Mouse (Mus musculus): ENCODE measurements around the gene Afmid. TPM values are rescaled to one million over a fixed set of nuclear protein-coding genes. Genes with fewer than 3 reads are reported as not detected.
A peak's percentile ranks its signal among the peaks of the same experiment; 100 is the strongest.

The Afmid gene
- total RNA-seq, 2 experiments from 2014 or later, result 15.3 to 15.5 TPM

DNA sequence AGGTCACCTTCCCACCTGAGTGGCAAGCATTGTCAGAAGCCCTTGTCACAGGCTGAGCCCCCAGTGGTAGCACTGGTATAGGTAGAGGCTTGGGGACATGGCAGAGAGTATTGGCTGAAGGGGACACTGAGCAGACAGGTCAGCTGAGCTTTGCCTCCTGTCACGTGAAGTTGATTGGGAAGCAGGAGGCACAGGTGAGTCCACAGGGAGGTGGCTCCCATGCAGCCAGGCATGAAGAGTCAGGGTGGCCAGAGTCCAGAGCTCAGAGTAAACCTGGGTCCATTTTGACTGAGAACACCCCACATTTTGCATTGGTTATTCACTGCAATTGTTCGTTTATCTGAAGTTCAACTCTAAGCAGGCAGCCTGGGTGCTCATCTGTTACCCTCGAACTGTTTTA lies 27.2 kb downstream of the Afmid start:
- no peak for DNase-seq

DNA sequence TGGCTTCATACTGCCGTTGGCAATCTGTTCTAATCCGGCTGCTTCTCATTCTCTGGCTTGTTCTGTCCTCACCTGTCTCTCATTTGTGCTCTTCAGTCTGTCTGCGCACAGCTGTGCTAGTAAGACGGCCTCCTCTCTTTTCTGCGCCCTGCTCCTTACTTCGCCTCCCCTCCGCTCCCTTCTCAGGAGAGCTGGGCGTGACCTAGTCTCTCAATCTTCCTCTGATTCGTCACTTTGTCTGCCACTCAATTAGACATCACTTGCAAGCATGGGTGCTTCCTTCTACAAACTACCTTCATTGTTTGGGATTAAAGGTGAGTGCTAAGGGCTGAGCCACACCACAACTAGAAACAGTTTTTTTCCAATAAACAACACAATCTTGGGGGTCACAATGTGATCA lies 28.5 kb downstream of the Afmid start:
- DNase-seq, result no peak

DNA sequence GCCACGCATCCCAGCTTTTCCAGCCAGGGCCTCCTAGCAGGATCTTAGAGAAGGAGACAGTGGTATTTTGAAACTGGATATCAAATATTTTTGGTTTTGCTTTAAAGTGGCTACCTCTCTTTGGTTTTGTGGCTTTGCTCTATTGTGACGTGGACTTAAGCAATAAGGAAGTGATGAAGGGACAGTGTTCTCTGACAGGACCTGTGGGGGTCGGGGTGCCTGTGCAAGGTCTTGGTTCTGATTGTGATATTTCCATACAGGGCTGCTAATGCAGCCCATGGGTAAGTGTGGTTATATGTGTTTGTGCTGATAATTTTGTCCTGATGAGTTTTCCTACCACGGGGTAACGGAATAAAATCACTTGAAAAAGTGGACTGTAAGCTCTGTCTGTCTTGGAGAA lies 29.6 kb downstream of the Afmid start:
- DNase-seq, result no peak

DNA sequence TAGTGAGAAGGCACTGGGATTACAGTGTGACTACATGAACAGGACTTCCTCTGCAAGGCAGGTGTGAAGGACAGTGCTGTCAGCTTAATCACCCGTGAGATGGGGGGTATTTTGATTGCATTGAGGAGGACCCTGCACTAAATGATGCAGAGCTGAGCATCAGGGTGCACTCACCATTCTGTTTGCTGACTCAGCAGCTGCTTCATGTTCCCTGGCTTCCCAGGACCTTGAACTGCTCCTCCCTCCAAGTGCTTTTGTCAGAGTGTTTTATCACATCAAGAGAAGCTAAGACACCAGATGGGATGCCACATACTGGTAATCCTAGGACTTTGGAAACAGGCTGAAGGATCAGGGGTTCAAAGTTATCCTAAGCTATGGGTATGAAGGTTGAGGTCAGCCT lies 30.3 kb downstream of the Afmid start:
- no peak for DNase-seq

DNA sequence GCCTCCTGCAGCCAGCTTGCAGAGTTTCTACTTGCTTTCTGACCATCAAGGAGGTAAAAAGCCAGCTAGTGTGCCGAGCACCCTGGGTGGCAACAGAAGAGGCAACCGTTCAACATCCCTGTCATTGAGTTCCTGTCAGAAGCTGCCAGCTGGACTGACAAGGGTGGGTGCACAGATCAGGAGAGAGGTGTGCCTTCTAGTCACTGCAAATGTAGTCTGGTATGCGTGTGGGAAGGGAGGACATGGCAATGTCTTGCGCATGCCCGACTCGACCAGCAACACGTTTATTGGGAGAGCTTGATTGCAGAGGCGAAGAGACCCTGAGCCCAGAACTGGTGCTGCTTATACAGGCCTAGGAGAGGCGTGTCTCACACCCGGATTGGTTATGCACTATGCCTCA lies 31.7 kb downstream of the Afmid start:
- DNase-seq, result no peak

DNA sequence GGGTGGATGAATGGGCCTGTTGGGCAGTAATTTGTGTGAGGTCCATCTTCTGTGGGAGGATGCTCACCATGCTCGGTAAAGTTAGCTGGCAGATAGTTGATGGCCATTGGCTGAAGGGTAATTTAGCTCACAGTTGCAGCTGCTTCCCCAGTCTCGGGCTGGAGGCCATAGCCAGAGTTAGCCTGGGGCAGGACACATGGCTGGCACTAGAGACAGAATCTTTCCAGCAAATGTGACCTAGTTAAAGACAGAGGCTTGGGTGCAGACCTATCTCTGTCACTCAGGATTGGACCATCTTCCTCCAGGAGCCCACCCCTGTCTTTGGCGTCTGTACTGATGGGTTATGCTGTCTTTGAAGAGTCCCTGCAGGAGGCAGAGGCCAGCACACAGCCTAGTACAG lies 32.7 kb downstream of the Afmid start:
- no peak for DNase-seq

DNA sequence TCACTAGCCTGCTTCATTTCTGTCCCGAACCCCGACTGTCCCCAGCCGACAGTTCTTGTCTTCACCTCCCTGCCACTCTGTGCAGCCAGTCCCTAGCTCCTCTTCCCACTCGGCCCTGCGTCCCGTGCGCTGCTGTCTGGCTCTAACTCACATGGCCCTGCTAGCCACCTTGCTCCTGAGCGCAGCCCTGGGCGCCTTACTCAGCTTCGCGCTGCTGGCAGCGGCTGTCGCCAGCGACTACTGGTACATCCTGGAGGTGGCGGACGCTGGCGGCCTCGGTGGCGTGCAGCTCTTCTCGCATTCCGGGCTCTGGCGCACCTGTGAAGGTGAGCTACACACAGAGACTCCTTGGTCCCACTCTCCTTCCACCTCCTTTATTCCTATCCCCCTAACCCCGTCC lies 34.9 kb downstream of the Afmid start, which contains the start of gene Tmem235:
Tmem235 (plus strand) TSS at position 152 of the 400 bp plus-strand sequence.
- DNase-seq, result no peak

DNA sequence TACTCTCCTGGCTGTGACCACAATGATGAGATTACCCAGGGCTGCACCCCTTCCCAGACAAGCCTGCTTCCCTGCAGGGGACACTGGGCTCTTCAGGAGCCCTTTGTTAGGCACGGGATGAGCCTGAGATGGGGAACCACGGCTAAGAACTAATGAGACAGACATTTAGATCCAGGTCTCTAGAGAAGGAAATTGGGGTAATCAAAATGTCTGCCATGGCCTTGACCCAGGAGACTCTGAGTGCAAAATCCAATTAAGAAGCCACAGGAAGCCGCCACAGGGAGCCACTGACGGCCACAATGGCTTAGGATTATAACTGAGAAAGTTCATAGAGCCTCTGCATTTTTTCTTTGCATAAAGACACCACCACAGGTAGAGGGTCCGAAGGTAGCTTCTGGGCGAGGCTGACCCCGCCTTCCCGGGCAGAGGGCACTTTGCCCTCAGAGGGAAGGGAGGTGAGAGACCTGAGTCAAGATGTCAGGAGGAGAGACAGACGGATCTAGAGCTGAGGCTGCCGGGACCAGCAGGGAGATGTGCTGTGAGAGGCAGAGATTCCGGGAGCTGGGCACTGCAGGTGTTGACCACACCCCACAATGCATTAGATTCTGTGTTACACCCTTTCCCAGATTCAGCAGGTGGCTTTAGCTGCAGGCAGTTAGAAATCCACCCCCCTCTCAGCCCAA lies 37.6 kb downstream of the Afmid start:
- DNase-seq, result no peak

DNA sequence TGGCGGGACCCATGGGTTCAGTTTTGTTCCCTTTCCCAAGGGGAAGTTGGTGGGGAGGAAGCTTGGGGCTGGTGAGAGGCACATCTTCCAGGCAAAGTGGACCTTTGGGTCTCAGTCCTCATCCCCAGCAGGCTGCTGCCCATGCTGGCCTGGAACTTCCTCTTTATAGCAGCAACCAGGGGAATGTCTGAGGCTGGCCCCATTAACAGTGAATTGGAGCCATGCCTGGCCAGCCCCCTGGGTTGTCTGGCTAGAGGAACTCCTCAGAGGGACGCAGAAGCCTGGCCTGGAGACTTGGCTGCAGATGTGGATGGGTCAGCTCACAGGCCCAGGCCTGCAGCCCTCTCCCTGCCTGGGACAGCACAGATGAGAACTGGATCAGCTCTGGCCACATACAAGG lies 39.1 kb downstream of the Afmid start:
- peak; percentile 37 for DNase-seq

DNA sequence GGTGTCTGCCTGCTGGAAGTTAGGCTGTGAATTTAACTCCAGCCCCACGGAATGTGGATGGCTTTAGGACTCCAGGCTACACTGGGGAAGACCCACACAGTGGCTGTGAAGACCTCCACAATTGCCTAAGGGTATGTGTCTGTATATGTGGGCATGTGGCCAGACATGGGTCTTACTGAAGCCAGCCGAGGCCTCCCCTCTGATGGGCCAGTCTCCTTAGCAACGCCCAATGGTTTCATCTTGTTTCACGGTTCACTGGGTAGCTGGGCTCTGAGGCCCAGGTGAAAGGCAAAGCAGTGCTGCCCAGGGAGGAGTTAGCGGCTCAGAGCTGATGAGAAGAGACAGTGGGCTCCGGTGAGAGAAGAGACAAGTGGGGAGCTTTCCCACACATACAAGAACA lies 40.3 kb downstream of the Afmid start:
- no peak for DNase-seq

DNA sequence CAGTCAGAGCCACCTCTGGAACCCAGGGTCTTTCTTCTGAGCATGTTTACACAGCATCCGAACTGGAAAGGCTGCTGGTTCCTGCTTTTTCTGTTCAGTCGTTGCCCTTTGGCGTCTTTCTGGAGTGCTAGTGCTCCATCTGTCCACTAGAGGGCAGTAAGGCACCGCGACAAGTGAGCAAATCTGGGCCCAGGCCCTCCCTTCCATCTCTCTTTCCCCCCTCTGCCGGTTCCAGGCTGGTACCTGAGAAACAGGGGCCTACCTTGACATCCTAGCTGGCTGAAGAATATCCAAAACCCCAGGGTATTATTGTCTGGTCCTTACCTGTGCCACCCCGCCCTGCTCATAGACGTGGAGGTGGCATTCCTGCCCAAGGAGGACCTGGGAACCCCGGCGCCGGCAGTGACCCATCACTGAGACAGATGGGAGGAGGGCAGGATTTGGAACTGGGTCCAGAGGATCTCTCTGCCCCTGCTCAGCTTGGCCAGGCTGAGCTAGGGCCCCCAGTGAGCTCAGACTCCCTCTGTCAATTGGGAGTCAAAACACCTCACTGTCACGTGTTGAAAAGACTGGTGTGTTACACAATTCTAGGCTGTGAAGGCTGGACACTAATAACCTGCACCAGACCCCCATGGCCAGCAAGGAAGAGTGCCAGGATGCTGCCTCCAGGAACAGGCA lies 45.1 kb downstream of the Afmid start:
- peak; percentile 82 for DNase-seq

DNA sequence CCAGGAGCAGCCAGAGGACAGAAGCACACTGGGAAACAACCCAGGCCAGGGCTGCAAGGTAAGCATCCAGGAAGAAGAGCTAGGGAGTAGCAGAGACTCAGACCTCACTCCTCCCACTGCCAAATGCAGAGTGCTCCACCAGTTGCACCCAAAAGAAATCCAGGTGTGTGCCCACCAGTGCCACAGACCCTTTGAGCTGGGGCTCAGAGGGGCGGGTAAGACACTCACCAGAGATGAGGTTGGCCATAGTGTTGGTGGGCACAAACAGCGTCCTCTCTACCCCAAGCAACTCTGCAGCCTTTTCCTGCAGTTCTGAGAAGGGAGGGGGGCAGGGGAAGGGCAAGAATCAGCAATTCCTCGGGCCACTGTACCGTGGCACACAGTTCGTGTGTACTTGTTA lies 45.7 kb downstream of the Afmid start:
- no peak for DNase-seq

DNA sequence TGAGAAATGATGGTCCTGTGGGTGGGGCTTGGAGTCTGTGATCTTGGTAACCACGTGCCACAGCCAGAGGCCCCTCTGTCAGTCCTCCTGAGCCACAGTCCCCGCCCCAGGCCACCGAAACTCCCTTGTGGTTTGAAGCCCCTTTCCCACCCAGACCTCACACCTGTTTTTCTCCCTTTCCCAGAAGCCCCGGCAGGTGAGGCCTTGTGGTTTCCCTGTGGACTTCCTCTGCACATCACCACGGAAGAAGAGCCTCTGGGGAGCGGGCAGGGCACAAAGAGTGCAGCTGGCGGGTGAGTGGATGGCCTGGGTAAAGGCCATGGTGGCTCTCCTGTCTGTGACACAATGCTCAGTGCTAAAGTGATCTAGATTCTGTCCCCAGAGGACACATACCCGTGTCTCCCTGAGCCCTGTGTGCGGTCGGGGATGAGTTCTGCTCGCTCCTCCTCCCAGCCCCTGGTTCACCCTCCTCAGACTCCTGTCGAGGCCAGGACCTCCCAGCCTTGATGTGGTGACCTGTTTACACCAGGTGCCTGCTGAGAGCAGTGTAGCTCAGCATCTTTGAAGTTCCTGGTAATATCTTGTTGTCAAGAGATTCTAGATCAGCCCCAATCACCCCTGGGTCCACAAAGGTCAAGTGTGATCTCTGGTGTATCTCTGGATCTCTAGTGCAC lies 46.3 kb downstream of the Afmid start:
- no peak for DNase-seq

DNA sequence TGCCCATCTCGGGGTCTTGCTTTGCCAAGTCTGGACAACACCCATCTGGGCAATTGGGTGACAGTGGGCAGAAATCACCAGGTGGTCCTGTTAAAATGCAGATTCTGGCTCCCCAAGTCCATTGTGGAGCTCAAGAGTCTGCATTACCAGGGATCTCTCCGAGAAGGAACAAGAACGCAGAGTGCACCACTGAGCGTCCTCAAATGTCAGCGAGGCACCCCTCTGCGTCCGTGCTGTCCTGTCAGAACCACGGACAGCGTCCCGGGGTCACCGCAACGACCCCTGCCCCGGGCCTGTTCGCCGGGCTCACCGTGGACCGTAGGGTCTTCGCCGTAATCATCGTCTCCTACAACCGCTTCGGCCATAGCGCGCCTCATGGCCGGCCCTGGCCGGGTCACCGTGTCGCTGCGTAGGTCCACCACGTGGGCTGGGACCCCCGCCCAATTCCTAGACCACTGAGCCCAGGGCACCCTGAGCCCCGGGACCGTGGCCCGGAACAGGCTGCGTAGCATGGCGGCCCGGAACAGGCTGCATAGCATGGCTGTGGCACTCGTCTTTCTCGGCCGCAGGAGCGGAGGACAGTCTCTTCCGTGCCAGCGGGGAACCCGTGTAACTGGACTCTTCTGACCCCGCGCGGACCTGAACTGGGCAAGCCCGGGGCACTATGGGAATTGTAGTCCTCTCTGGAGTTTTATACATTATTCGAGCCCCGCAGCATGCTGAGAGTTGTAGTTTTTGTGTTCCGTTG lies 47.3 kb downstream of the Afmid start, which contains the start of gene Tha1:
Tha1 (minus strand) TSS at position 621 of the 748 bp plus-strand sequence.
- peak; percentile 85 for DNase-seq

DNA sequence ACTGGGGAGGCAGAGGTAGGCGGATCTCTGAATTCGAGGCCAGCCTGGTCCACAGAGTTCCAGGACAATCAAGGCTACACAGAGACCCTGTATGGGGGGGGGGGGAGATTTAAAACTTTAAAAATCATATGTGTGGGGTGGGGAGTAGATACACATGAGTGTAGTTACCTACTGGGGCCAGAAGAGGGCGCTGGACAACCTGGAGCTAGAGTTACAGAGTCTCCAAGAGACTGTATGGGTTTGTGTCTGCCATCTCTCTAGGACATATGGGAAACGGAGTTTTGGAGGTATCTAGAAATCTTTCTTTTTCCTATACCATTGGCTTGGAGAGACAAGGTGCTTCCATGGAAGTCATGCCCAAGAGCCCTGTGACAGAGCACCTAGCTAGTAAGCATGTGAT lies 48.7 kb downstream of the Afmid start:
- DNase-seq, result peak; percentile 48

DNA sequence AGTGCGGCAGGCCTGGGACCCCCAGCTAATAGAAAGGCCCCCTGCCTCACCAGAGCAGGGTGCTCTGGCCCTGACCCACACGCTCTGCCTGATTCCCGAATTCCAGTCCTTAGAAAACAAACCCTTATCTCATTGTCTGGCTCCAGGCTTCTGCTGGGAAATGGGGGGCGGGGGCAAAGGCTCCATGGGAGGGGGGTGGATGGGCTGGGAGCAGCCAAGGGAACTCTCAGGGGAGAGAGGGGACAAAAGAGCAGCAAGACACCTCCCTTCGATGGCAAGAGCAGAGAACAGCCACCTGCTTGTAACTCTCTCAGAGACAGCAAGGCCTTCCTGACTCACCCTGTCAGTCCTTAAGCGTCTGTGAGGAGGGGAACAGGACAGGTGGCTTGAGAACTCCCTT lies 50.0 kb downstream of the Afmid start:
- no peak for DNase-seq

DNA sequence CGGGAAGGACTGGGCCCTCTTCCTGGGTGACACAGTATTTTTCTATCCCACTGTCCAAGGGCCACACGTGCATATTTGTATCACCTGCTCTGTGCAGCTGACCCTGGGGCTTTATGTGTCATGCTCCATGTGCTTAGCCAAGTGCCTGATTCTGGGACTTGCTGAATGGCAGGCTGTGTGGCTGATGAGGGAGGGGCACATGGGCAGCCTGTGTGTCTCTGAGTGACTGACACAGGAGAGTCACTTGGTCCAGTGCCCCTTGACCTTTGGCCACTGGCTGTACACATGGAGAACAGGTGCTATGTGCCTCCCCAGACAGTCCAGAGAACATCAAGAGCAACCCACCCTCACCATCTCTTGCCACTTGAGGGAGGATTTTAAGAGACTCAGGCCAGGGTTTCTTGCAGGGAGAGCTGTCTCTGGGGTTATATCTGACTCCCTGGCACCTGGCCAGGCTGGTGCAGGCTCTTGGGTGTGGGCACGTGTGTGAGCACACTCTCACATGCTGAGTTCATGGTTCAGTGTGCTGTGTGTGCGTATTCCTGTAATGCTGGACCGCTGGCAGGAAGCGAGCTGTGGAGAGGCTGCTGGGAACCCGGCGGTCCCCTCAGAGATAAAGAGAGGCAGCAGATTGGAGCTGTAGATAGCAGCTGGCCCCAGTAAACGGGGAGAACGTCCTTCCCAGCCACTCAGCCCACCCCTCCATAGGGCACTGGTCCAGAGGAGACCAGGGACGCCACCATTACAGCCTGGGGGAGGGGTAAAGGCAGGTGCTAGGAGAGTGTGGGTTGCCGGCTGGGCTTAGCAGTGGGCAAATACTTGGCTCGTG lies 52.4 kb downstream of the Afmid start:
- DNase-seq, result peak; percentile 71

DNA sequence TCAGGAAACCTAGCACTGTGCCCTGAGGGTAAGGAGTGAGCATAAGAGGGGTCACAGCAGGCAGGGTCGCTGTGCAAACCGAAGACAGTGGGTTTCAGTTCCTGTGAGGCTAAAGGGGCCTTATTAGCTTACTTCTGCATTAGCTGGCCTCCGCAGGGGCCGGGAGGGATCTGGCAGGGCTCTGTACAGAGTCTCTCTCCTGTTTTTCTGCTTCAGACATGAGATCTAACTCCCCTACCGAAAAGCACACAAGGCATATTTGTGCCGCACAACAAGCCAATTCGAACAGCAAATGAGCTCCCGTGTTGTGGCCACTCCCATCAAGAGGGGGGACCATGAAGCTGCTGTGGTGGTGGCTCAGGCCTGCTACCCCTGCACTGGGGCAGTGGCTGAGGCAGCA lies 53.2 kb downstream of the Afmid start:
- DNase-seq, result no peak

DNA sequence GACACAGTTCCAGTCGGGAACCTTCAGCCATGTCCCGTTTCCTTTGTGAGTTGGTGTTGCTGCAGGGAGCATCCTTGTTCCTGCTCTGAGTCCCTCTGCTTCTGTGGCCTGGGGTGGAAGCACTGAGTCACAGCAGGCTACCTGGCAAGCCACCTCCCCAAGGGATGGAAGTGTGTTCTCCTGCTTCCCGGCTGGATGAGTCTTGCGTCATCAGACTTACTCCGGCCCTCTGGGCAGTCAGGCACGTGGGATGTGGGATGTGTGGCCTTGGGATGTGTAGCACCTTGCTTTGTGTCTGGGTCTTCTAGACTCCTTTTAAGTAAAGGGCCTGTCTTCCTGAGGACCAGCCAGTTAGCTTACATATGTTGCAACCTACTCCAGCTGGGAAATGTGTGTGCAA lies 54.0 kb downstream of the Afmid start:
- no peak for DNase-seq

DNA sequence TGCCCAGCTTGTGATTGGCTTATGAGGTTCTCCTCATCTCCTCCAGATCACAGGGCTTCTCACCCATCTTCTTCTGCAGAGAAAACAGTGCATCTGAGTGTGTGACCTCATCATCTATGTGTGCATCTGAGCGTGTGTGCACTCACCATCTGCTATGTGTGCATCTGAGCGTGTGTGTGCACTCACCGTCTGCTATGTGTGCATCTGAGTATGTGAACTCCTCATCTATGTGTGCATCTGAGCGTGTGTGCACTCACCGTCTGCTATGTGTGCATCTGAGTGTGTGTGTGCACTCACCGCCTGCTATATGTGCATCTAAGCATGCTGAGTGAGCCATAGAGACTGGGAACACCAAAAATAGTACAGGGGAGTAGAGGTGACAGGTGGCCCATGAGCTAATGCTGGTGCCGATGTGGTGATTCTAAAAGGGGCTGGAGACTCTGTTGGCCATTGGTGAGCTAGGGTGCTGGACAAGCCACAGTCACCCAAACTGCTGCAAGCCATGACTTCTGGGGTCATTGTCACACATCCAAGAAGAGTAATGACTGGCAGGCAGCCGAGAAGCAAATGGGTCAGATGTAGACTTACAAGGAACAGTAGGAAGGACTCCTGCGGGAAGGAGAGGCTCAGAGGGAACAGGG lies 54.7 kb downstream of the Afmid start:
- no peak for DNase-seq

DNA sequence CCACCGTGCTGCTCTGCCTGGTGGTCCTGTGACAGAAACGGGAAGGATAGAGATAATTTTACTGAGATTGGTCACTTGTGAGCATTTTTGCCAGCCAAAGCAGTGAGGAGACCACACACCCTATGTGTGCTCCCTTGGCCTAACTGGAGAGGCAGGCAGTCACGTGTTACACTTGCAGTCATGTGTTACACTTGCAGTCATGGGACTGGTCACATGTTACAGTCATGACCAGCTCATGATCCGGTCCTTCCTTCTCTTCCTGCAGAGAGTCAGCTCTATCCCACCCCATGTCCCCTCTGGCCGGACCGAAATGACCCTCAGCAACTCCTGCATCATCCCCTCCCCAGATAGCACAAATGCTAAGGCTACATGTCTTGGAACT lies 55.2 kb downstream of the Afmid start:
- no peak for DNase-seq

DNA sequence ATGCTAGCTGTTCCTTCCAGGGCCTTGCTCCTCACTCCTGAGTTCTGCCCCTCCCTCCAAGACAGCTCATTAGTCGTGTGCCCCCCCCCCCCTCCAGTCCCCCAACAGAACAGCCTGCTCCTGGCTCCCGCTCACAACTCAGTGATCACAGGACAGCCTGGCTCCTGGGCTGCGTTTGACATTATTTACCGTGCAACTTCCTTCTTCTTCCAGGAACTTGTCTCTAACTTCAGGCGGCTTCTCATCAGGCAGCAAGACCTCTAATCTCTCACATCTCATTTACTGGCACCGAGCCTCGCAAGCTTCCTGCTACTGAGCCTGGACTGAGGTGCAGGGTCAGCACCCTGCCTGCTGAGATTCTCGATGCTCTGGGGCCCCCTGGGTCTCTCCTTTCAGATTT lies 56.1 kb downstream of the Afmid start:
- DNase-seq, result no peak

All from heart, postnatal 4 days (tissue).